Mouse (Mus musculus) left cerebral cortex, postnatal 36 days (tissue): ENCODE measurements around the gene Msrb1. TPM values are rescaled to one million over a fixed set of nuclear protein-coding genes. Genes with fewer than 3 reads are reported as not detected.

Experiments used
- DNase-seq, 2 experiments: peaks; one replicate each; pipeline ENCODE4 v3.0.0; 2021 to 2022; ENCODE audit warnings: low spot score in 2 of 2, mixed read lengths in 1 of 2
- intact Hi-C: fragments of 180-260 bp; cut with DNase I; formaldehyde crosslinking; loops from one replicate; pipeline ENCODE4 v1.15.1; 2025
- total RNA-seq, 2 experiments: library from RNA; stranded (reverse); gene quantifications; 2 replicates each; pipeline ENCODE4 v1.2.3; 2021

Gene Msrb1
- total RNA-seq, 2 experiments from 2014 or later: 36.4 to 46.7 TPM

- intact Hi-C loops: no loop called here
Measured at GRCm38 (mm10) chr17:24738238-24738637, 1.8 kb downstream of the Msrb1 start.

GRCm38 (mm10) chr17:24739926-24740325, 3.5 kb downstream of the Msrb1 start:
- intact Hi-C loops: no loop called here
- DNase-seq: no peak

More at GRCm38 (mm10) chr17:24738238-24738637, 1.8 kb downstream of the Msrb1 start:
- no peak for DNase-seq

- no peak for DNase-seq
- intact Hi-C loops: no loop called here
Measured at GRCm38 (mm10) chr17:24742307-24742706, 5.9 kb downstream of the Msrb1 start.

- intact Hi-C loops: no loop called here
Measured at GRCm38 (mm10) chr17:24743896-24744295, 7.5 kb downstream of the Msrb1 start.

GRCm38 (mm10) chr17:24744381-24744780, 7.9 kb downstream of the Msrb1 start:
- no peak for DNase-seq
- intact Hi-C loops: no loop called here

More at GRCm38 (mm10) chr17:24743896-24744295, 7.5 kb downstream of the Msrb1 start:
- DNase-seq: no peak

DNA sequence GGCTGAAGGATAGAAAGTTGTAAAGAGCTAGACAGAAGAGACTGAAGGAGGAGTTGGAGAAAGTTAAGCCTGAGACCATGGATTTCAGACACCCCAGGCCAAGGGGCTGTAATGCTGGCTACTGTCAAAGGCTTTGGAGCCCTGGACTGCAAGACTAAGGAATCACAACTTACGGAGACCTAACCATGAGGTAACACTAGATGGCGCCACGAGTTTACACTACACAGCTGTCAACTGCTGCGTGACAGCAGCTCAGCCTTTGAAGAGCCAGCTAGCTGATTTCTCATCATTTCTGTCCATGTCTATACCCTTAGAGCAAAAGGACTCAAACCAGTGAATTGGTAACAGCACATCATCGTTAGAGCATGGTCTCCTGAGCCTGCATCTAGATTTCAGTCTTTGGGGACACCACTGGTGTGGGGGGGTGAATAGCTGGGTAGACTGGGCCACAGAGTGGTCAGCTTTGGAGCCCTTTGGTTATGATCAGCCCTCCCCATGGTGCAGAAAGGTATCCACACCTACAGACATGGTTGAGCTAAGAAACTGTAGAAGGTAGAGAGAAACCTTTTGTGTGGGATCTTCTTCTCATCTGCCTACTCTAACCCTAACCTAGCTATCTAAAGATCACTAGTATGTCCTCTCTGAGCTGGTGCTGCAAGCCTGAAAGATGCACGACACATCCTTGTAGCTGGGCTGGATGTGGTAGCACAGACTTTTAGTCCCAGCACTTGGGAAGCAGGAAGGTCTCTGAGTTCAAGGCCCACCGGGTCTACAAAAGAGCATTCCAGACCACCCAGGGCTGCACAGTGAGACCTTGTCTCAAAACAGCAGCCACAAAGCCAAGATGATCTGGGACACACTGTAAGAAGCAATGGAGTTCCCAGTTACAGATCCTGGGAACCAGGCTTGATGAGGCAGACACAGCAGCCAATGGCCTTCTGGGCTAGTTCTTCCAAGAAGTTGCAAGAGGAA, 9.4 kb downstream of the Msrb1 start:
- peak; percentile 61 to 84 for DNase-seq
- intact Hi-C loops: loop anchor here (2.0 to 5.0 kb wide), 2 partner anchors 71 to 136 kb away; no protein-coding TSS in a partner anchor

- intact Hi-C loops: loop anchor here (2.0 to 5.0 kb wide), 2 partner anchors 70 to 135 kb away; no protein-coding TSS in a partner anchor
- DNase-seq: no peak
Measured at GRCm38 (mm10) chr17:24746986-24747385, 10.5 kb downstream of the Msrb1 start.

DNA sequence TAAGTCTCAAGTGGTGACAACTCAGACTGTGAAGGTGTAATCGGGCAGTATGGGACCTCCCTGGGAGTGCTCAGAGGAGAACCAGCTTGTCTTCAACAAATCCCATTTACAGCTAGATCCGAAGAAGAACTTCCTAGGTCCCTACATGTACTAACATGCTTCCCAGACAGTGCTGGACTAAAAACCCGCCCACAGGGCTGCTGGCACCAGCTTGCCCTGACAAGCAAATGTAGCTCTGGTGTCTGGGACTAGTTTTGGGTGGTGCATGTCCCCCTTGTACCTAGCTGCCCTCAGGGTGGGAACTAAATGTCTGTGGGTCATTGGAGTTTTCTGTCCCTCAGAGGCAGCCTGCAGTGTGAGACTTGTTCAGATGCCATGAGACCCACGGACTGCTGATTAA, 15.1 kb downstream of the Msrb1 start:
- intact Hi-C loops: no loop called here
- no peak for DNase-seq

- no peak for DNase-seq
- intact Hi-C loops: no loop called here
Measured at GRCm38 (mm10) chr17:24752415-24753394, 16.3 kb downstream of the Msrb1 start, which contains the start of gene Hs3st6. TSS of gene Hs3st6 (plus strand) at chr17:24752988.

DNA sequence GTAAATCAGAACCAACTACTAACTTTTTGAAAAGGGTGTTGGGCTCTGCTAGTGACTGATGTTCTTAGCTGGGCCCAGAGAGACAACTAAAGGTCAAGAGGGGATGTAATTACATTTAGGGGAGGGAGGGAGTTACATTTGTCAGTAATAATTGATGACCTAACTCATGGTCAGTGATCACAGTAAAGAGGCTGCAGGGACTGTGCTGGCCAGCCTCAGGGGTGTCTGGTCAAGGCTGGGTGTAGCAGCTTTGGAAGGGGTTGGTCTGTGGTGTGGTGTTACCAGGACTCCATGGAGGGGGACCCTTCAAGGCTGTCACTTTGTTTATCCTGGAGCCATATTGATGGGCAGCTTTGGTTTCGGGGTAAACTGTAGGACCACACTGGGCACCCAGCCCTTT, 21.0 kb downstream of the Msrb1 start:
- DNase-seq: no peak
- intact Hi-C loops: loop anchor here (5.0 kb wide), 1 partner anchor 45 kb away; the partner anchor contains the start of gene Meiob

- intact Hi-C loops: no loop called here
- DNase-seq: no peak
Measured at GRCm38 (mm10) chr17:24761121-24761520, 24.7 kb downstream of the Msrb1 start.

- DNase-seq: no peak
- intact Hi-C loops: no loop called here
Measured at GRCm38 (mm10) chr17:24765016-24765905, 28.8 kb downstream of the Msrb1 start.

DNA sequence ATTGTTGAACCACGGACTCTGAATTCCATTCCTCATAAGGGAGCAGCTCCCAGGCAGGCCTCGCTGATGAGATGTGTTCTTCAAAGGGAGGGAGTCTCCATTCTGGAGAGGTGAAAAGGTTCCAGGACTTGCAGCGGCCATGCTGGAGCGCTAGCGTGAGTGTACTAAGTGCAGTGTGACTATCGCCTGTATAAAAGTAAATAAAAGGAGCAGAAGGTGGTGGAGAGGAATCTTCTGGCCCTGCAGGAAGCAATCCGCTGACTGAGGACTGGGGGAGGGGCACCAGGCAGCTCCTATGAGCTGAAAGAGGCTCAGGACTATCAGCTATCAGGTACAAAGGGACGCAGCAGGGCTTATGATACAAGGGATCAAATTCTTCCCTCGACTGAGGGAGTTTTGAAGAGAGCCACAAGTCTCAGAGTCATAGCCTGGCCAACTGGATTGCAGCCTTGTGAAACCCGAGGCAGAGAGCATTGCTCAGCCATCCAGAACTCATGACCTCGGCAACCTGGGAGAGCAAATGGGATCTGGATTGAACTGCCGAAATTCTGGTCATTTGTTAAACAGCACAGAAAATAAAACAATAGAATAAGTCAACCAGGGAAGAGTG, 29.9 kb downstream of the Msrb1 start:
- intact Hi-C loops: no loop called here

GRCm38 (mm10) chr17:24769146-24769545, 32.7 kb downstream of the Msrb1 start:
- DNase-seq: no peak
- intact Hi-C loops: no loop called here

More for the DNA sequence above, 29.9 kb downstream of the Msrb1 start:
- DNase-seq: no peak

- no peak for DNase-seq
- intact Hi-C loops: no loop called here
Measured at GRCm38 (mm10) chr17:24773241-24773640, 36.8 kb downstream of the Msrb1 start.

DNA sequence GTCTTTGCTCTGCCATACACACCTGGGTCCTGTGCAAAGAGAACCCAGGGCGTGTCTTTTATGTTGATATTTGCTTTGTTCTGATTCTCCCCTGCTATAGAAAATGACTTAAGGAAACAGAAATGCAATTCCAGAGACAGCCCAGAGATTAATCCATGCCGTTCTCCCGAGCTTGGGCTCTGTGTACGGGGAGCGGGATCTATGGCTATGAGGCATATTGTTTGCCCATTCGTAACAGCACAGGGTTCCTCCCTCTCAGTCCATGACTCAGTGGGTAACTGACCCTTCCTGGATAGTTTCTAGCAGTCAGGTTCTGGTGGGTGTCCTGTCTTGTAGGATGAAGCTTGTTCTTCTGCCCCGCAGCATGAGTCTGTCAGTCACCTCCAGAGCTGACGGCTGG, 38.7 kb downstream of the Msrb1 start:
- no peak for DNase-seq
- intact Hi-C loops: no loop called here

DNA sequence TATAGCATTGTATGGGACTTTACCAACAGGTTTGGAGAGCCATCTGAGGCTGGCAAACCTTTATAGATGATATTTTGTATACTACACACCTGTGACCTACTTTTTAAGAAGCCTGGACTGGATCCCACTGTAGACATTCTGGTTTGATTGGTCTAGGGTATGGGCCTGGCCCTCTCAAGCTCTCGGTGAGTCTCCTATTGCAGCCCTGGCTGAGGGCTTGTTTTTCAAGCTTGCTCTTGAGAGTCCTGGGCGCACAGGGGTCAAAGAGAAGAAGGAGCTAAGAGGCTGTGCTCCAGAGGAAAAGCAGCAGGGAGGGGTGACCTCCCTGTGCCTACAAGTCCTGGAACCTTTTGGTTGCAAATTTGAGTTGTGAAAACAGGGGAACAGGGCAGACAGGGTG, 40.6 kb downstream of the Msrb1 start:
- DNase-seq: no peak
- intact Hi-C loops: no loop called here

GRCm38 (mm10) chr17:24780821-24781220, 44.4 kb downstream of the Msrb1 start:
- no peak for DNase-seq
- intact Hi-C loops: no loop called here
